Mouse (Mus musculus) adrenal gland, postnatal 36 days (tissue): Measurements from ENCODE around the gene Arhgef15. TPM values are rescaled to one million over a fixed set of nuclear protein-coding genes. Genes with fewer than 3 reads are reported as not detected.

ENCODE experiments used
- DNase-seq, 2 experiments: peaks; one replicate each; pipeline ENCODE4 v3.0.0; 2021; ENCODE audit warnings: mixed read lengths in 1 of 2
- total RNA-seq, 2 experiments: library from RNA; stranded (reverse); gene quantifications; 2 replicates each; pipeline ENCODE4 v1.2.3; 2021

The Arhgef15 gene
- total RNA-seq, 2 experiments from 2014 or later, result 14.8 to 19.9 TPM

GRCm38 (mm10) chr11:68923191-68923590 is 34.1 kb downstream of the Arhgef15 start:
- DNase-seq, result no peak

- DNase-seq, result no peak
Measured at GRCm38 (mm10) chr11:68914566-68914965, 42.7 kb downstream of the Arhgef15 start.

- no peak for DNase-seq
Measured at GRCm38 (mm10) chr11:68911531-68912177, 45.6 kb downstream of the Arhgef15 start.

GRCm38 (mm10) chr11:68908846-68909503 is 48.3 kb downstream of the Arhgef15 start:
- no peak for DNase-seq

- no peak for DNase-seq
Measured at GRCm38 (mm10) chr11:68907251-68907650, 50.0 kb downstream of the Arhgef15 start.

GRCm38 (mm10) chr11:68906461-68906790 is 50.9 kb downstream of the Arhgef15 start:
- DNase-seq, result no peak

GRCm38 (mm10) chr11:68905665-68906460 is 51.4 kb downstream of the Arhgef15 start:
- no peak for DNase-seq

GRCm38 (mm10) chr11:68905138-68905531 is 52.1 kb downstream of the Arhgef15 start:
- DNase-seq, result no peak

- DNase-seq, result peak; percentile 68 to 81
Measured at GRCm38 (mm10) chr11:68904375-68905137, 52.7 kb downstream of the Arhgef15 start.

- no peak for DNase-seq
Measured at GRCm38 (mm10) chr11:68903775-68904174, 53.5 kb downstream of the Arhgef15 start.

- DNase-seq, result no peak
Measured at GRCm38 (mm10) chr11:68902823-68903222, 54.5 kb downstream of the Arhgef15 start.

- DNase-seq, result no peak
Measured at GRCm38 (mm10) chr11:68902367-68902766, 54.9 kb downstream of the Arhgef15 start.

GRCm38 (mm10) chr11:68902047-68902364 is 55.3 kb downstream of the Arhgef15 start:
- DNase-seq, result no peak

GRCm38 (mm10) chr11:68901351-68902046 is 55.8 kb downstream of the Arhgef15 start, which contains the start of gene Rpl26:
Gene Rpl26, plus strand, starts transcription at chr11:68901583.
- peak; percentile 97 for DNase-seq

- no peak for DNase-seq
Measured at GRCm38 (mm10) chr11:68900519-68901350, 56.5 kb downstream of the Arhgef15 start.

GRCm38 (mm10) chr11:68899815-68900214 is 57.5 kb downstream of the Arhgef15 start:
- no peak for DNase-seq

GRCm38 (mm10) chr11:68898790-68899189 is 58.5 kb downstream of the Arhgef15 start:
- no peak for DNase-seq

- DNase-seq, result no peak
Measured at GRCm38 (mm10) chr11:68897838-68898237, 59.4 kb downstream of the Arhgef15 start.

GRCm38 (mm10) chr11:68897120-68897519 is 60.2 kb downstream of the Arhgef15 start:
- DNase-seq, result peak in 1 of 2 experiments; percentile 35

- DNase-seq, result no peak
Measured at GRCm38 (mm10) chr11:68896247-68896646, 61.0 kb downstream of the Arhgef15 start.
